Mouse (Mus musculus): ENCODE results near the gene Zfp467. TPM values are rescaled to one million over a fixed set of nuclear protein-coding genes. Genes with fewer than 3 reads are reported as not detected.

Zfp467 gene
- 26.2 TPM for polyA plus RNA-seq (2015; fragmentation: Illumina TruSeq; extraction: RNeasy Lipid Tissue Mini Kit (QIAGEN cat#74804); ENCODE audit: low read depth, low replicate concordance)

GRCm38 (mm10) chr6:48445181-48446101 lies at the start of gene Zfp467:
Gene Zfp467, minus strand, starts transcription at chr6:48445825.

GRCm38 (mm10) chr6:48447929-48448328 lies 2.3 kb upstream of the Zfp467 start, which contains the start of gene Sspo:
Gene Sspo, plus strand, starts transcription at chr6:48448229.

GRCm38 (mm10) chr6:48395105-48396007 lies 50.3 kb downstream of the Zfp467 start, which contains the start of gene Krba1:
Gene Krba1, plus strand, starts transcription at chr6:48395586.

Other genes starting within 250 kb of the Zfp467 start
- gene Krba1, start 50.2 kb downstream of the Zfp467 start, polyA plus RNA-seq (2015; fragmentation: Illumina TruSeq; extraction: RNeasy Lipid Tissue Mini Kit (QIAGEN cat#74804); ENCODE audit: low read depth, low replicate concordance), result 24.2 TPM
- 2.0 TPM for gene Sspo, start 2.4 kb upstream of the Zfp467 start, polyA plus RNA-seq (2015; fragmentation: Illumina TruSeq; extraction: RNeasy Lipid Tissue Mini Kit (QIAGEN cat#74804); ENCODE audit: low read depth, low replicate concordance)
- 496 TPM for gene Atp6v0e2, start 91.8 kb upstream of the Zfp467 start, polyA plus RNA-seq (2015; fragmentation: Illumina TruSeq; extraction: RNeasy Lipid Tissue Mini Kit (QIAGEN cat#74804); ENCODE audit: low read depth, low replicate concordance)
- 29.1 TPM for gene Lrrc61, start 109.0 kb upstream of the Zfp467 start, polyA plus RNA-seq (2015; fragmentation: Illumina TruSeq; extraction: RNeasy Lipid Tissue Mini Kit (QIAGEN cat#74804); ENCODE audit: low read depth, low replicate concordance)
- gene Rarres2, start 127.0 kb upstream of the Zfp467 start, polyA plus RNA-seq (2015; fragmentation: Illumina TruSeq; extraction: RNeasy Lipid Tissue Mini Kit (QIAGEN cat#74804); ENCODE audit: low read depth, low replicate concordance), result 35.5 TPM
- gene Gm45021, start 143.8 kb upstream of the Zfp467 start, polyA plus RNA-seq (2015; fragmentation: Illumina TruSeq; extraction: RNeasy Lipid Tissue Mini Kit (QIAGEN cat#74804); ENCODE audit: low read depth, low replicate concordance), result not detected
- 33.0 TPM for gene Repin1, start 148.1 kb upstream of the Zfp467 start, polyA plus RNA-seq (2015; fragmentation: Illumina TruSeq; extraction: RNeasy Lipid Tissue Mini Kit (QIAGEN cat#74804); ENCODE audit: low read depth, low replicate concordance)
- not detected for gene Gm44965, start 148.1 kb upstream of the Zfp467 start, polyA plus RNA-seq (2015; fragmentation: Illumina TruSeq; extraction: RNeasy Lipid Tissue Mini Kit (QIAGEN cat#74804); ENCODE audit: low read depth, low replicate concordance)
- 5.2 TPM for gene Zfp775, start 156.2 kb upstream of the Zfp467 start, polyA plus RNA-seq (2015; fragmentation: Illumina TruSeq; extraction: RNeasy Lipid Tissue Mini Kit (QIAGEN cat#74804); ENCODE audit: low read depth, low replicate concordance)
- 20.7 TPM for gene AI854703, start 180.9 kb upstream of the Zfp467 start, polyA plus RNA-seq (2015; fragmentation: Illumina TruSeq; extraction: RNeasy Lipid Tissue Mini Kit (QIAGEN cat#74804); ENCODE audit: low read depth, low replicate concordance)
- gene Gimap8, start 201.4 kb upstream of the Zfp467 start, polyA plus RNA-seq (2015; fragmentation: Illumina TruSeq; extraction: RNeasy Lipid Tissue Mini Kit (QIAGEN cat#74804); ENCODE audit: low read depth, low replicate concordance), result 1.4 TPM
- 1.00 TPM for gene Gimap9, start 230.3 kb upstream of the Zfp467 start, polyA plus RNA-seq (2015; fragmentation: Illumina TruSeq; extraction: RNeasy Lipid Tissue Mini Kit (QIAGEN cat#74804); ENCODE audit: low read depth, low replicate concordance)
- 0.89 TPM for gene Gimap4, start 238.7 kb upstream of the Zfp467 start, polyA plus RNA-seq (2015; fragmentation: Illumina TruSeq; extraction: RNeasy Lipid Tissue Mini Kit (QIAGEN cat#74804); ENCODE audit: low read depth, low replicate concordance)